Mouse (Mus musculus): ENCODE measurements around the gene Stac2. TPM values are rescaled to one million over a fixed set of nuclear protein-coding genes. Genes with fewer than 3 reads are reported as not detected.

The Stac2 gene
- not detected for polyA plus RNA-seq (2017; shearing (Covaris generic))

GRCm38 (mm10) chr11:98052989-98053834 is at the start of gene Stac2:
Gene Stac2, minus strand, starts transcription at chr11:98053462.

GRCm38 (mm10) chr11:98026570-98027296 is 26.5 kb downstream of the Stac2 start, which contains the start of gene Rpl19:
Gene Rpl19, plus strand, starts transcription at chr11:98026710.

GRCm38 (mm10) chr11:98022555-98023371 is 30.5 kb downstream of the Stac2 start, which contains the start of gene Cacnb1:
Gene Cacnb1, minus strand, starts transcription at chr11:98023034.

GRCm38 (mm10) chr11:97995564-97996288 is 57.5 kb downstream of the Stac2 start, which contains the start of gene Arl5c:
Gene Arl5c, minus strand, starts transcription at chr11:97996181.

Other genes starting within 250 kb of the Stac2 start
- gene B230217C12Rik, start 212.7 kb downstream of the Stac2 start, polyA plus RNA-seq (2017; shearing (Covaris generic)): 1.0 TPM
- 0.97 TPM for gene Fbxo47, start 169.3 kb downstream of the Stac2 start, polyA plus RNA-seq (2017; shearing (Covaris generic))
- gene Plxdc1, start 67.0 kb downstream of the Stac2 start, polyA plus RNA-seq (2017; shearing (Covaris generic)): 2.4 TPM
- gene Arl5c, start 57.3 kb downstream of the Stac2 start, polyA plus RNA-seq (2017; shearing (Covaris generic)): 67.3 TPM
- 13.5 TPM for gene Cacnb1, start 30.4 kb downstream of the Stac2 start, polyA plus RNA-seq (2017; shearing (Covaris generic))
- 1,729 TPM for gene Rpl19, start 26.8 kb downstream of the Stac2 start, polyA plus RNA-seq (2017; shearing (Covaris generic))
- gene Fbxl20, start 96.9 kb upstream of the Stac2 start, polyA plus RNA-seq (2017; shearing (Covaris generic)): 41.4 TPM
- gene Med1, start 139.8 kb upstream of the Stac2 start, polyA plus RNA-seq (2017; shearing (Covaris generic)): 63.3 TPM
- 20.0 TPM for gene Cdk12, start 149.6 kb upstream of the Stac2 start, polyA plus RNA-seq (2017; shearing (Covaris generic))